Mouse (Mus musculus) thymus, postnatal 4 days (tissue): ENCODE data around the gene Defb26.

Source experiments
- DNase-seq: peaks from one replicate; pipeline ENCODE4 v3.0.0; 2021

Gene Defb26

GRCm38 (mm10) chr2:152511592-152511991, at the start of gene Defb26:
Gene Defb26, minus strand, starts transcription at chr2:152511692.
- no peak for DNase-seq

- no peak for DNase-seq
These were observed 45.2 kb upstream of the Defb26 start for GRCm38 (mm10) chr2:152556655-152557054.

DNA sequence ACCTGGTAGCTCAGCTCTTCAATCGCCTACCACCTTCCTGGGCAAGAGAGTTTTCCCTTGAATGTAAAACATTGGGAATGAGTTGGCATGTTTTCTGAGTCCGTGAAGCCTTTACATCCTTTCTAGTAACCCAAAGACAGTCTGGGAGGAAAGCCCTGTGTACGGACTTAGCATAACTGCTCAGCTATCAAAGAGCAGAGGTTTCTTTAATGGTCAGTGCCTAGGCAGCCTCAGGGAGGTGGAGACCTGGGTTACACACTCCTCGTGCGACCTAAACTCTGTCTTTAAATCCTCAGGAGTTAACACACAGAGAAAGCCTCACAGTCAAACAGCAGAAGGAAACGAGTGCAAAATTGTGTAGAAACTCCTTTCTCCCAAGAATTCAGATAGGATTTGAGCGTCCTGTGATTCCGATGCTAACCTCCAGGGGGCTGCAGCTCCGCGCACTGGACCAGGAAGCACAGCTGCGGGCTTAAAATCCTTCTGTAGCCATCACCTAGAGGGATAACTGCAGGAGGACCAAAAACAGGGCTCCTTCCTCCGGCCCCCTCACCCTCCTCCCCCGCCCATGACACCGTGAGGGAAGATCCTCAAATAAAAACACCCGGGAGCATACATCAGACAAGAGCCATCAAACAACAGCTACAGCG, 42.4 kb upstream of the Defb26 start:
- DNase-seq, result peak; percentile 60

- DNase-seq, result no peak
These were observed 36.6 kb upstream of the Defb26 start for GRCm38 (mm10) chr2:152548124-152548523.

DNA sequence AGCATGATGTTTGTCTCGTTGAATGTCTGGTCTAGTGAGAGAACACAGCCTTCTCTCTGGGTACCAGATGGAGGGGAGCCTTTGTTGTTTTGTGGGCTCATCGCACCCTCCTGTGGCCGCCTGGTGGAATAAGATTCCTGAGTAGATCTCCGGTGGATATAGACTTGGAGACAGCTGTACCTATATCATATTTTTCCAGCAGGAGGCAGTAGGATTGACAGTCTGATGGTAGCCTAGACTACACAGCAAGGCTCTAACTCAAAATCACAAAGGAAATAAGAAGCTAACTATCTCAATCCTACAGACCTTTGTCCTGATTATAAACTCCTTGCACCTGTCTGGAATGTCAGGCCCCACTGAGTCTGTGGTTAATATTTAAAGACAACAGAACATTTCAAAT, 33.2 kb upstream of the Defb26 start:
- peak; percentile 33 for DNase-seq

DNA sequence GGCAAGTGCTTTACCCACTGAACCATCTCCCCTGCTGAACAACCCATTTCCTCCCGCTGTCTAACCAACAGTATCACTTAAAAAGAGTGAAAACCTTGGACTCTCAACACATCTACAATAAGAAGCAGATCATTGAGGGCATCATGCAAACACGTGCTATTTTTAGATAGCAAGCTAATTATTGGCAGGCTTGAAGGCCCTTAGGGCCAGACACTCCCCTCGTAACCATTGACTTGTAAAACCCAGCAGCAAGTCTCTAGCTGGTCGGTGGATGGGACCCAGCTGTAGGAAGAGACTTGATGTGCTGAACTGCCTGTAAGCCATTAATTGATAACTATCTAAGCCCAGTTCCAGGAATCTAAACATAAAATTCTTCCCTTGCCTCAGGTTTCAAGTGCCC, 32.0 kb upstream of the Defb26 start:
- no peak for DNase-seq

- DNase-seq, result no peak
These were observed 31.4 kb upstream of the Defb26 start for GRCm38 (mm10) chr2:152542897-152543296.

DNA sequence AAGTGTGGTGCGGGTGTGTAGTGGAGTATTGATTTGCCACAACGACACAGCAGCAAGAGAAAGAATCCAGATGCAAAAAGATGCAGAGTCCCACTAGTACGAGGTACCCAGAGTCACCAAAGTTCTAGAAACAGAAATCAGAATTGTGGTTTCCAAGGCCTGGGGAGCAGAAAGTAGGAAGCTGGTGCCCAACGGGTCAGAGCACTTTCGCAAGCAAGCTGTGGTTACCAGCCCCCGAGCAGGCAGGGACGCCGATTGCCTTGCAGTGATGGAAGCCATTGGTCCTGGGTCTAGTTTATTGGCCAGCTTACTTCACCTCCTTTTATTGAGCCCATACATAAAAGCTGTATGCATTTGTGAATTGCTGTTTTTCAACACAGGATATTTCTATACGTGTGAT, 30.5 kb upstream of the Defb26 start:
- no peak for DNase-seq

DNA sequence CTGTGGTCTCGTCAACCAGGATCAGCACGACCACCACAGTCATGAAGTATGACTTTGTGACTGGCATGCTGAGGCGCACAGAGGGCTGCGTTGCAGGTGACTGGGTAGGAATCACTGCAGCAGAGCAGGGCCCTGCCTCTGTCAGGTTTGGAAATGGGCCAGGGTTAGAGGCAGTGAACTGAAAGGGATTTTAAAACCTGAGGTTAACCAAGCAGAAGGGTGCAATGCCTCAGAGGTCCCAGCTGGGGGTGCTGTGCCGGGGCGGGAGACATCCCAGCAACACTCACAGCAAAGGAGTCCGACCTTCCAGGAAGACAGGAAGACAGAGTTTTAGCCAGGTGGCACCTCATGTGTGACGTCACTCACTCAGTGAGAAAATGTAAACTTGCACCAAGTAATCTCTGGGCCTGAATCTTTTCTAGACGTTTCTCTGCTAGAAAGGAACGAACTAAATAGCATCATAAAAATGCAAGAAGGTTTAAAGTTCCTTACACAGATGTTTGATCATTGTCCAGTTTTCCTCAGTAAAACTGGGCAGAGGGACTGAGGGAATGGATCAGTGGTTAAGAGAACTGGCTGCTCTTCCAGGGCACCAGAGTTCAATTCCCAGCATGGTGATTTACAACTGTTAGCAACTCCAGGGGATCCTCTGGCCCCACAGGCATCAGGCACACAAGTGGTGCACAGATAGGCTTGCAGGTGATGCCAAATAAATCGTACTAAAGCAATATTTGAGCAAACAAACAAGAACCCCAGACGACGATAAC, 28.6 kb upstream of the Defb26 start, which contains the start of gene Defb29:
Gene Defb29, minus strand, starts transcription at position 155 of the 767 bp plus-strand sequence.
- DNase-seq, result peak; percentile 18

GRCm38 (mm10) chr2:152517981-152518380, 6.5 kb upstream of the Defb26 start, which contains the start of gene Defb28:
Gene Defb28, plus strand, starts transcription at chr2:152518255.
- no peak for DNase-seq

DNA sequence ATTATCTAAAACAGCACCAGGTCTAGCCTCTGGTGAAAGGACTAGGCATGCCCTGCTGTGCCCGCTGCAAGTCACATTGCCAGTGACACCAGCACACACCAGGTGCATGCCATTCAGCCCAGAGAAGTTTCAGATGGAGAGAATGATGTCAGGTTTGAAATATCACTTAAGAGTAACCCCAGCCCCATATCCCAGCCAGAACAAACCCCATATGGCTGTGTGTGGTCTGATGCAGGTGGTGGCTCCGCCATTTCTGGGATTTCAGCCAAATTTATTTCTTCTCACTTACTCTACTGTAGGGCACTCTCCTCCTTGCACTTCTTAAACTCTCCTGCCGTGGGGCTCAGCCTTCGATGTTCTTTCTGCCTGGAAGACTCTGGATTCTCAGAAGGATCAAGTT, 4.6 kb upstream of the Defb26 start:
- no peak for DNase-seq

- no peak for DNase-seq
These were observed 7.5 kb downstream of the Defb26 start for GRCm38 (mm10) chr2:152503950-152504349.

DNA sequence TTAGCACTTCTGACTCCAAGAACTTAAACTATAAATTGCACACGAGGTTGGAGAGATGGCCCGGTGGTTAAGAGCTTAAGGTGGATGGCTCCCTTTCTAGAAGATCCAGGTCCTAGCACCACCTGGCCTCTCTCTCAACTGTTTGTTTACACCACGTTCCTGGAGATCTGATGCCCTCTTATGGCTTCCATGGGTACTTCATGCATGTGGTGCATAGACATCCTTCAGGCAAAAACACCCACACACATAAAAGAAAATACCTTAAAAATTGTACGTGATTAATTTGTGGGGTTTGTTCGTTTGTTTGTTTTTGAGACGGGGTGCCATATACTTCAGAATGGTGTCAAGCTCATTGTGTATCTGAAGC, 10.6 kb downstream of the Defb26 start:
- no peak for DNase-seq

GRCm38 (mm10) chr2:152500204-152500862, 11.2 kb downstream of the Defb26 start:
- DNase-seq, result no peak

GRCm38 (mm10) chr2:152498020-152498419, 13.5 kb downstream of the Defb26 start:
- DNase-seq, result no peak

DNA sequence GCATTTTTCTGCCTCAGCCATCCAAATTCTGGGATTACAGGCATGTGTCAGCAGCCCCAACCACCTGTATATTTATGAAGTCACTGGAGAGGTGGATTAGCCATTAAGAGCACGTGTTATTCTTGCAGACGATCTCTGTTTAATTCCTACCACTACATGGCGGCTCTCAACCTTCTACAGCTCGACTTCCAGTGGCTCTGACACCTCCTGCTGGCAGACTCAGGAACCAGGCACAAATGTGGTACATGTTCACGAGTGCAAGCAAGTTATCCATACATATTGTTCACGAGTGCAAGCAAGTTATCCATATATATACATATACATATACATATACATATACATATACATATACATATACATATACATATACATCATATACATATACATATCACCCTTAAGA, 18.3 kb downstream of the Defb26 start:
- DNase-seq, result no peak

DNA sequence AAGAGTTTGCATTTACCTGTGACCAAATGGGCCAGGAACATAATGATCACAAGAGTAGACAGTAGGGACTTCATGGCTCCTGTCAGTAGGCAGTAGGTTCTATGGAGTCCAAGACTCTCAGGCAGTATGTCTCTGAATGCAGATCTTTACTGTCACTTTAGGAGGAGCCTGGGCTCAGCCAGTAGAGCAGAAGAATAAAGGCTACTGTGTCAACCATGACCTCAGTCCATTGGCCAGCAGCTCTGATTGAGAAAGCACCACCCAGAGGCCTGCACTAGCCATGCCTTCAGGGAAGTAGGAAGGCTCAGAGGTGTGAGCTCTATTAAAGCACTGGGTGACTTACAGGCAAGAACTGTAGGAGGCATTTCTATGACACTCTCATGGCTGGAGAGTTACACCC, 21.5 kb downstream of the Defb26 start, which contains the start of gene Defb22:
Gene Defb22, minus strand, starts transcription at position 101 of the 400 bp plus-strand sequence.
- no peak for DNase-seq

DNA sequence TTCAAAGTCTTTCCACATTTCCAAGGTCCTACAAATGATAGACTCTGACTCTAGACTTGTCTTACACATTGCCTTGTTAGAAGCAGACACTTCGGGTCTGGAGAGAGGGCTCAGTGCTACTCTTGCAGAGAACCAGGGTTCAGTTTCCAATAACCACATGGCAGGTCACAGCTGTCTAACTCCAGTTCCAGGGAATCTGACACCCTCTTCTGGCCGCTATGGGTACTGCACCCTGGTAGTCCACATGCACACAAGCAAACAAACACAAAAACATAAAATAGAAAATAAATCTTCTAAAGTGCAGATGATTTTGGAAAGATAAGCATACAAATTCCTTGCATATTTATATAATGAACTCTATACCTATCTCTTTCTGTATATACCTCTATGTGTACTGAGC, 24.5 kb downstream of the Defb26 start:
- DNase-seq, result peak; percentile 43

GRCm38 (mm10) chr2:152481726-152482125, 29.8 kb downstream of the Defb26 start:
- DNase-seq, result no peak

DNA sequence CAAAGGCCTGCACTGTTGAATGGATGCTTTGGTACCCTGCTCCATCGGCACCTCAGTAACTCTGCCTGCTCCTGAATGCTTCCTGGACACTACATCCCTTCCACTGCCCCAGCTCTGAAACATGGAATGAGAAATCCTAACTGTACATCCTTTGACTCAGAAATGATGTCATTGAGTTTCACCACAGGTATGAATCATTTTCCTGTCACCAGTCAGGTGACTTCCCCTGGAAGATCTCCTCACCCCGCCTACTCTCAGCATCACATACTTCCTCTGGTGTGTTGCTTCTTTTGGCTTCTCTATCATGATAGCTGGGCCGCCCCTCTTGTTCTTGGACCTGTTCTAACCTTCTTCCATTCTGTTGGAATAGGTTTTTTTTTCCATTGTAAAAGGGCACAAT, 30.6 kb downstream of the Defb26 start:
- no peak for DNase-seq

- DNase-seq, result no peak
These were observed 34.7 kb downstream of the Defb26 start, which contains the start of gene Defb20 for GRCm38 (mm10) chr2:152476763-152477162. Gene Defb20, plus strand, starts transcription at chr2:152477063.

DNA sequence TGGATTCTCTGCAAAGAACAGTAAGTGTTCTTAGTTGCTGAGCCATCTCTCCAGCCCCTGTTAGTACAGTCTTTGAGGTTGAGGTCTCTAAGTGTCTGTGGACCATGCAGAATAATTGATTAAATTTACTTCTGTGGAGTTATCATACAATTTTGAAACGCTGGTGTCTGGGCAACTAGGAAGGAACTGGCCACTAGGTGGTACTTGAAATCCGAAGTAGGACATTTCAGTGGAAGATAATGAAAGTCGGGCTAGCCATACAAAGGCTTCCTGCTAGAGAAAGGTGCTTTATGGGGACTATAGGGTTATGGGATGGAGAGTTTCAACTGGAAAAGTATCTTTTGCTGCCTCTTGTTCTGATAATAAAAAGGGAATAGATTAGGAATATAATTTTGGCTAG, 39.1 kb downstream of the Defb26 start:
- DNase-seq, result no peak

GRCm38 (mm10) chr2:152470973-152471372, 40.5 kb downstream of the Defb26 start:
- DNase-seq, result peak; percentile 35
